Mouse (Mus musculus) lung, embryonic 14.5 days (tissue): ENCODE measurements around the gene Pgc. TPM values are rescaled to one million over a fixed set of nuclear protein-coding genes. Genes with fewer than 3 reads are reported as not detected.

Experiments
- ATAC-seq: fragments of 200-750 bp; cut with Nextera tagmentation; 2 replicates; pipeline ENCODE4 v1.8.0; 2017; ENCODE audit warnings: mild to moderate bottlenecking, moderate TSS enrichment, moderate library complexity; ENCODE audit not compliant: insufficient read depth
- DNase-seq: peaks from one replicate; pipeline ENCODE4 v3.0.0-alpha.2; 2015
- H3K27ac ChIP-seq: fragments of 300-500 bp; sonication (generic); 2 replicates; pipeline ENCODE4 v1.5.1; 2014; ENCODE audit warnings: low read depth, mild to moderate bottlenecking, moderate library complexity
- H3K27me3 ChIP-seq: fragments of 300-500 bp; sonication (generic); 2 replicates; pipeline ENCODE4 v1.6.1; 2014; ENCODE audit warnings: low read length, control low read depth; ENCODE audit not compliant: insufficient read depth
- H3K36me3 ChIP-seq: fragments of 300-500 bp; sonication (generic); 2 replicates; pipeline ENCODE4 v1.6.1; 2014; ENCODE audit warnings: control low read depth; ENCODE audit not compliant: insufficient read depth
- H3K4me1 ChIP-seq: fragments of 300-500 bp; sonication (generic); 2 replicates; pipeline ENCODE4 v1.6.1; 2014; ENCODE audit warnings: antibody characterized with exemption, control low read depth; ENCODE audit not compliant: insufficient read depth
- H3K4me2 ChIP-seq: fragments of 300-500 bp; sonication (generic); 2 replicates; pipeline ENCODE4 v1.6.1; 2014; ENCODE audit warnings: mild to moderate bottlenecking
- H3K4me3 ChIP-seq: fragments of 300-500 bp; sonication (generic); 2 replicates; pipeline ENCODE4 v1.5.1; 2014; ENCODE audit warnings: low read depth, low read length
- H3K9ac ChIP-seq: fragments of 300-500 bp; sonication (generic); 2 replicates; pipeline ENCODE4 v1.6.1; 2014
- H3K9me3 ChIP-seq: fragments of 300-500 bp; sonication (generic); 2 replicates; pipeline ENCODE4 v1.6.1; 2016; ENCODE audit warnings: low read depth, low read length, control low read depth
- CTCF ChIP-seq: IDR thresholded peaks from 2 replicates; pipeline ENCODE4 v1.5.1; 2016; ENCODE audit warnings: antibody characterized with exemption, low read depth
- WGBS: fragments of 180-500 bp; shearing (Covaris S2); extraction: QIAGEN DNeasy Blood & Tissue Kit; methylation state at CpG from one replicate; pipeline ENCODE4 v1.1.7; 2014; 5-methylcytosine and 5-hydroxymethylcytosine counted together
- polyA plus RNA-seq: library from polyadenylated mRNA; unstranded; fragments of >200 nt; fragmentation: Nextera tagmentation; extraction: Ambion mirVana; gene quantifications from 2 replicates; pipeline ENCODE4 v1.2.1, GENCODE M21; 2014

Gene Pgc
- polyA plus RNA-seq, 1 experiment from 2014 or later, result 7.6 TPM

DNA sequence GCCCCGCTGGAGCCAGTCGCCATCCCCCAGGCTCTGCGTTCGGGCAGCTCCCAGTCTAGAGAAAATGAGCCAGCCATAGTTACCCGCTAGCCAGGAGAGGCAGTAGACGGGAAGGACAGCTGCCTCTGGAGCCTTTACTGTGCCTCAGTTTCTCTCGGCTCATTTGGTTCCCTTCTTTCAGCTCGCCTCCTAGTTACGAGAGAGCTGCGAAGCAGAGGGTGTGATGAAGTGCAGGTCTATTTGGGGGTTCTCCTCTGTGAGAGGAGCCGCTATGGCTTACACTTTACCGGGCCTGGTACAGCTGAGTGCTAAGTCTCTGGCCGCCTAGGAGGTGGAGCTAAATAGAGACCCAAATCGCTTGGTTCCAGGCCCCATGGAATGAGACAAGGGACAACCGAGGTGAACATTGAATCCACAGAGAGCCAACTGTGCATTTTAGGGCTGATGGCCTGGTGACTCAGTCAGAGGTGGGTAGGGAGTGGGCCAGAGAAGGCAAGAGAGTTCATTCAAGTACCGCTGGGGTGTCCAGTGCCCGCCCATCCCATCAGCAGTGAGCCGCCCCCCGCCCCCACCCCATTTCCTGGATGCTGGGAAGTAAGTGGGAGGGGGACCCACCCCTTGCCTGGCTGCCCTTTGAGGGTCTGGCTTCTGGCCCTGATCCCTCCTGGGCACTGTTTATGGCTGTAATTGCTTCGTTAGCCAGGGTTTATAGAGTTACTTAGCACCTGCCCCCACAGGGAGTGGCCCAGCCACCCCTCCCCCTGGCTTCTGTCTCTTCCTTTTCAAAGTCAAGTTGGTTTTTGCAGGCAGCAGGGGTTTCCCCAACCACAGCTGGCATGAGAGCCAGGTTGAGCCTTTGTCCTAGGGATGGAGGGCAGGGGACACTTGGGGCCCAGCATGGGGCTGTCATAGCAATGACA lies 12.5 kb downstream of the Pgc start:
- WGBS, result 12% methylated on average over 20 of the region's 20 CpGs
- H3K27ac ChIP-seq, result peak overlapping the region; percentile 54; the same call in 1 of the 2 replicates
- TF ChIP-seq CTCF, result no peak
- H3K9ac ChIP-seq, result peak overlapping the region; percentile 72
- DNase-seq (no peak), ATAC-seq (no peak)
- H3K4me3 ChIP-seq, result peak overlapping the region; percentile 73
- H3K36me3 ChIP-seq, result no peaks in the 10 kb centered on the region
- peak overlapping the region; percentile 99 for H3K4me2 ChIP-seq
- no peaks in the 10 kb centered on the region for H3K9me3 ChIP-seq
- H3K27me3 ChIP-seq, result peaks cover 17% of the 10 kb centered on the region; the same call in 1 of the 2 replicates
- peaks cover 4% of the 10 kb centered on the region; the same call in 1 of the 2 replicates for H3K4me1 ChIP-seq

DNA sequence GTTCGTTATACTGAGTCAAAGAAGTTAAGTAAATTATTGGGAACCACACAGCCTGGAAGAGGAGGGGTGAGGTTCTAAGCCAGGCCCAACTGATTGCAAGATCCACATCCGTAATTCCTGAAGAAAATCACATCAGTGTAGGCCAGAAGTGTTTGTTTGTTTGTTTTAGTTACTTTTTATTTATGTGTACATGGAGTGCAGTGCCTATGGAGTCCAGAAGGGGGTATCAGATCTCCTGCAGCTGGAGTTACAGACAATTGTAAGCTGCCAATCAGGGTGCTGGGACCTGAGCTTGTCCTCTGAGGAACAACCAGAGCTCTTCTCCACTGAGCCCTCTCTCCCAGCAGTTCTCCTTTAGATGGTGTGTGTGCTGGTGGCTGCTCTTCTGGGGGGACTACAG lies 13.5 kb downstream of the Pgc start:
- peak; percentile 16; the same call in 1 of the 2 replicates for TF ChIP-seq CTCF
- Histone ChIP-seq H3K27me3 (peaks cover 17% of the 10 kb centered on the region; the same call in 1 of the 2 replicates), H3K36me3 (no peaks in the 10 kb centered on the region), H3K9me3 (peaks cover 6% of the 10 kb centered on the region; the same call in 1 of the 2 replicates), H3K27ac (no peak overlapping the region), H3K4me3 (no peak overlapping the region), H3K4me2 (no peak overlapping the region), H3K9ac (no peak overlapping the region), H3K4me1 (peaks cover 4% of the 10 kb centered on the region; the same call in 1 of the 2 replicates)
- no peak for DNase-seq
- ATAC-seq, result no peak
- WGBS, result 71% methylated on average over 2 of the region's 2 CpGs

DNA sequence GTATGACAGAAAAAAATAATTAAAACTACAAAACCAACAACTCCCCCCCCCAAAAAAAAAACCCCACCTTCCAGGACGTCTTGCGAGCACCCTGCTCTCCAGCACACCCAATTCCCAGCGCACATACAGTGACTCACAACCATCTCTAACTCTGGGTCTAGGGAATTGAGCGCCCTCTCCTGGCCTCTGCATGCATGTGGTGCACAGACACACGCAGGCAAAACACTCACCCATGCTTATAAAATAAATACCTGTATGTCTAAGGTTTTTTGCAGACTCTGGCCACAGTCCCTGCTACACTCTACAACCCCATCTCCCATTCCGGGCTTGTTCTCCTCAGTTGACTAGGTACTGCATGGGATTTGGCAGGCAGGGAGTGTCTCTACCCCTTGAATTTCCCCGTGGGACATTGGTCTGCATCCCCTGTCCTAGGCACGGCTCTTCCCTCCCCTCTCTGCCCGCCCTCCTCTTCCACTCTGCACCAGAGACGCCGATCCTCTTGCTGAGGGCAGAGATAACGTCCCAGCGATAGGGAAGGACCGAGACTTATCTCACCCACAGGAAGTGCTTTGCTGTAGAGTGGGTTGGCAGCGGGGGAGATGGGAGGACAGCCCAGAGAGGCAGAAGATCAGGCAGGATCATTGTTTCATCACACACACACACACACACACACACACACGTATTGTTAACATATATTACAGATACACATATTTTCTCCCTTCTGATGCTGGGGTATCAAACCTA lies 16.5 kb downstream of the Pgc start:
- Histone ChIP-seq H3K4me3 (no peak overlapping the region), H3K36me3 (no peaks in the 10 kb centered on the region), H3K4me1 (peaks cover 4% of the 10 kb centered on the region; the same call in 1 of the 2 replicates), H3K9ac (no peak overlapping the region), H3K27ac (no peak overlapping the region), H3K9me3 (peaks cover 6% of the 10 kb centered on the region; the same call in 1 of the 2 replicates), H3K4me2 (no peak overlapping the region), H3K27me3 (peaks cover 13% of the 10 kb centered on the region; the same call in 1 of the 2 replicates)
- ATAC-seq (no peak), DNase-seq (peak; percentile 33)
- 26% methylated on average over 16 of the region's 16 CpGs for whole genome bisulfite sequencing
- peak; percentile 49 for TF ChIP-seq CTCF

GRCm38 (mm10) chr17:47744086-47744485 lies 17.4 kb downstream of the Pgc start:
- no peak for TF ChIP-seq CTCF
- Histone ChIP-seq H3K9ac (no peak overlapping the region), H3K4me3 (no peak overlapping the region), H3K27ac (no peak overlapping the region), H3K27me3 (0 out of 2 replicates have a peak, but pooled peaks cover 6% of the 10 kb centered on the region), H3K4me1 (no peaks in the 10 kb centered on the region), H3K9me3 (peaks cover 6% of the 10 kb centered on the region; the same call in 1 of the 2 replicates), H3K36me3 (no peaks in the 10 kb centered on the region), H3K4me2 (no peak overlapping the region)
- ATAC-seq, result no peak
- WGBS, result 91% methylated on average over 14 of the region's 14 CpGs
- no peak for DNase-seq

- Histone ChIP-seq H3K4me2 (no peak overlapping the region), H3K27ac (no peak overlapping the region), H3K27me3 (no peaks in the 10 kb centered on the region), H3K9ac (no peak overlapping the region), H3K36me3 (no peaks in the 10 kb centered on the region), H3K9me3 (peaks cover 6% of the 10 kb centered on the region; the same call in 1 of the 2 replicates), H3K4me3 (no peak overlapping the region), H3K4me1 (no peaks in the 10 kb centered on the region)
- 89% methylated on average over 10 of the region's 10 CpGs for WGBS
- ATAC-seq (no peak), DNase-seq (peak; percentile 31)
- peak; percentile 41 for TF ChIP-seq CTCF
Observed at GRCm38 (mm10) chr17:47744746-47745368, 18.2 kb downstream of the Pgc start.

DNA sequence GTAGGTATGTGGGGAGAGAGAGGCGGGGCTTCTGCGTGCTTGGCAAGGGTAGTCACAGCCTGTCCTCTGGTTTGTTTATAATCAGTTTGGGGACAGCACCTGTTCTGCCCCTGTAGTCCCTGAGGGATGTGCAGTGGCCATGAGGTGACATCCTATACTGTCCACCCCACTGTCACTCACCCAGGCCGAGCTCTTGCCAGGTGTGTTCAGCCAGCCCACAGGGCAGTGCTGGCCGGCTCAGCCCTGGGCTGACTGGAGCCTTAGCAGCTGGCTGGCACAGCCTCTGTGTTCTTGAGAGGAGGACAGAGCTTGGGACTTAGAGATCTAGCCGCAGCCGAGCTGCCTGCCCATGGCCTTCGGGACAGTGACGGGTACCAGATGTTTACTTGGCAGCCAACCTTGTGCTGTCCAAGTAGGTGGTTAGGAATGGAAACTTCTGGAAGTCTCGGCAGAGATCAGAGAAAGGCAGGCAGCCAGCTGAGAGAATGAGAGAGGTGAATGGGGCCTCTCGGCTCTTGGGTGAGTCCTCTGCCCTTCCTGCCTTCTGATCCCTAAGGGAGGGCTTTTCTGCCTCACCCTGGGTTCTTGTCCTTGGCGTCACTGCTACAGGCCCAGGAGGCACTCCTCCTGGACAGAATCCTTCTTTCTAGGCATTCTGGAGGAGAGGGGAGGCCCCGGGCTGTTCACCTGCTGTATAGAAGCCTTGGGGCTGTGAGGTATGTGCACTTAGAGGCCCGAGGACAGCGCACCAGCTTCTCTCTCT lies 22.3 kb downstream of the Pgc start:
- Histone ChIP-seq H3K4me3 (no peak overlapping the region), H3K4me2 (no peak overlapping the region), H3K9me3 (peaks cover 6% of the 10 kb centered on the region; the same call in 1 of the 2 replicates), H3K27me3 (no peaks in the 10 kb centered on the region), H3K36me3 (no peaks in the 10 kb centered on the region), H3K27ac (no peak overlapping the region), H3K4me1 (no peaks in the 10 kb centered on the region), H3K9ac (no peak overlapping the region)
- ATAC-seq (peak; percentile 88), DNase-seq (peak; percentile 88)
- 35% methylated on average over 14 of the region's 14 CpGs for WGBS
- no peak for TF ChIP-seq CTCF
